ENCODE assay signal across 8 mouse cellular contexts in the genomic region with DNA sequence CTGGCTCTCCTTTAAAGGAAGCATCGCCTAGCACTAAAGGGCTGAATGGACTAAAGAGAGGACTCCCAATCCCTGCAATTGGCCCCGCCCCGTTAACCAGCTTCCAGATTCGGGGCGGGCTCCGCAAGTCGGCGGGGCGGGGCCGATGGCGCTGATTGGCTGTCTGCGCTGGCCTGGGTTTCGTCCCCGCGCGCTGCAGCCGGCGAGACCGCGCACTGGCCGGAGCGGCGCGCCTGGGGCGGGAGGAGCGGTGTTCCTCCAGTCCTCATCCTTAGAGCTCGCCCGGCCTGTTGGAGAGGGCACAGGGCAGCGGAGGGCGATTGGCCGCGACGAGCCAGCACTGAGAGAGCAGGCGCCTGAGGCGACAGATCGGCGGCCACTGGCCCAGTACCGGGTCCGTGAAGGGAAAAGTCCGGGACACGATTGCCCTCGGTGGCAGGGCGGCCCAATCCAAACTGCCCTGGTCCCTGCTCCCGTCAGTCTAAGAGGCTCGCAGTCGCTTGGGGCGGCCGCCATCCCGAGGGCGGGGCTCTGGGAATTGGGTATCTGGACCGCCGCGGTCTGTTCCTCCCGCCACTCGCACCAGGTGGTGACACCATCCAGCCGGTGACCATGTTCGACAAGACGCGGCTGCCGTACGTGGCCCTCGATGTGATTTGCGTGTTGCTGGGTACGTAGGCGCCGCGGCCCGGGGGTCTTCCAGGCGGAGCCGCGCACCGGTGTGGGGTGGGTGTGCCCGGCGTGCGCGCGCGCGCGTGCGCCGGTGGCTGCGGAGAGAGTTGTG. TPM values are rescaled to one million over a fixed set of nuclear protein-coding genes. Genes with fewer than 3 reads are reported as not detected.
DNase-seq lines count a peak whose midpoint lies in the region; ATAC-seq and TF ChIP-seq lines count a peak whose summit lies in the region.

A gene (plus strand): TSS at position 196 of the 784 bp plus-strand sequence.

- TF ChIP-seq CTCF in hindbrain, postnatal 0 days (IDR thresholded peaks at IDR 0.05; ENCODE audit: low read depth) = no peak

- peak within 1 kb of the TSS; percentile 84 for H3K4me2 ChIP-seq in hindbrain, postnatal 0 days (ENCODE audit: low read depth, low read length)

- peak; percentile 98 for DNase-seq in adrenal gland, adult (ENCODE audit: inconsistent age in 2 of 2, low spot score in 1 of 2)
- peak; percentile 98 for DNase-seq in embryo, embryonic 10 days (ENCODE audit: low spot score)
- peak; percentile 96 for DNase-seq in gastrocnemius, adult 8-10 months (ENCODE audit: low spot score in 2 of 2)
- peak; percentile 98 for DNase-seq in hindbrain, postnatal 0 days (ENCODE audit: low spot score)
- peak; percentile 96 to 97 for DNase-seq in left cerebral cortex, adult 18-20 months (ENCODE audit: low spot score in 2 of 2)
- DNase-seq in lung, postnatal 4 days = peak; percentile 97 to 98
- peak; percentile 88 for DNase-seq in retina, postnatal 7 days (ENCODE audit: low read depth, low spot score)
- DNase-seq in urinary bladder, adult 18-20 months (ENCODE audit: low spot score in 2 of 2) = peak; percentile 93 to 94

- peak within 1 kb of the TSS; percentile 96 for H3K27ac ChIP-seq in hindbrain, postnatal 0 days

- peaks cover 11% of the 10 kb centered on the region for H3K4me1 ChIP-seq in hindbrain, postnatal 0 days (ENCODE audit: insufficient read depth, low read length)

- H3K9ac ChIP-seq in hindbrain, postnatal 0 days (replicated peaks; ENCODE audit: low read length) = peak within 1 kb of the TSS; percentile 95

- peak within 1 kb of the TSS; percentile 85 for H3K4me3 ChIP-seq in hindbrain, postnatal 0 days (ENCODE audit: low read length)

- no peaks in the 10 kb centered on the region for H3K9me3 ChIP-seq in hindbrain, postnatal 0 days (ENCODE audit: low read length)

- peak; percentile 98 for ATAC-seq in hindbrain, postnatal 0 days

- no peaks in the 10 kb centered on the region for H3K27me3 ChIP-seq in hindbrain, postnatal 0 days (ENCODE audit: insufficient read depth, low read length)

- H3K36me3 ChIP-seq in hindbrain, postnatal 0 days (ENCODE audit: insufficient read depth, low read length) = no peaks in the 10 kb centered on the region

- WGBS in hindbrain, postnatal 0 days = under 1% methylated on average over 77 of the region's 83 CpGs

RNA-seq across cellular contexts. Expression of the gene that starts here (rescaled TPM):
- total RNA-seq in gastrocnemius, adult 8-10 months (2022) = 10 to 100 TPM; 33.7 to 45.4 (median 40.9) TPM
- 54.0 and 64.4 TPM in 2 replicates for total RNA-seq in hindbrain, postnatal 0 days (2014; rRNA removed)
- 88.1 and 89.7 TPM in 2 replicates for polyA plus RNA-seq in hindbrain, postnatal 0 days (2015; fragmentation: Nextera tagmentation; extraction: Ambion mirVana)
- total RNA-seq in left cerebral cortex, adult 18-20 months (2021) = 10 to 100 TPM; 26.7 to 33.7 TPM

Comparison
In these comparisons a context has a peak if more than half of its experiments do, and no peak if none do; other contexts are left out.
1. Peak in every context shown above with its lines: DNase-seq, ATAC-seq, H3K4me3 ChIP-seq and H3K27ac ChIP-seq.